Mouse (Mus musculus) ES-Bruce4 (cell line): ENCODE measurements around the gene Nxph4.

ENCODE experiments used
- CTCF ChIP-seq: IDR thresholded peaks from one replicate; pipeline ENCODE4 v1.8.1; 2011; ENCODE audit warnings: low read depth, low read length
- POLR2A ChIP-seq: IDR thresholded peaks from one replicate; pipeline ENCODE4 v1.8.1; 2011; ENCODE audit warnings: low read length; ENCODE audit not compliant: insufficient read depth

- no peak for TF ChIP-seq POLR2A
- no peak for TF ChIP-seq CTCF
Observed at GRCm38 (mm10) chr10:127527481-127527880, 6.9 kb downstream of the Nxph4 start.
